Mouse (Mus musculus) midbrain, embryonic 16.5 days (tissue): Measurements from ENCODE around the gene Pip4k2a. TPM values are rescaled to one million over a fixed set of nuclear protein-coding genes. Genes with fewer than 3 reads are reported as not detected.

ENCODE experiments used
- ATAC-seq: fragments of 200-750 bp; cut with Nextera tagmentation; 2 replicates; pipeline ENCODE4 v1.8.0; 2017; ENCODE audit warnings: moderate TSS enrichment
- H3K27ac ChIP-seq: fragments of 300-500 bp; sonication (generic); 2 replicates; pipeline ENCODE4 v1.5.1; 2014; ENCODE audit warnings: mild to moderate bottlenecking, low read length, mixed read lengths
- H3K27me3 ChIP-seq: fragments of 300-500 bp; sonication (generic); 2 replicates; pipeline ENCODE4 v1.6.1; 2014; ENCODE audit warnings: low read depth, low read length, mixed read lengths; ENCODE audit not compliant: control insufficient read depth, insufficient read depth
- H3K36me3 ChIP-seq: fragments of 300-500 bp; sonication (generic); 2 replicates; pipeline ENCODE4 v1.6.1; 2014; ENCODE audit warnings: mild to moderate bottlenecking, low read length, moderate library complexity, mixed read lengths; ENCODE audit not compliant: control insufficient read depth, insufficient read depth
- H3K4me1 ChIP-seq: fragments of 300-500 bp; sonication (generic); 2 replicates; pipeline ENCODE4 v1.6.1; 2014; ENCODE audit warnings: mild to moderate bottlenecking, low read length, mixed read lengths; ENCODE audit not compliant: control insufficient read depth, insufficient read depth
- H3K4me2 ChIP-seq: fragments of 300-500 bp; sonication (generic); 2 replicates; pipeline ENCODE4 v1.6.1; 2014; ENCODE audit warnings: mild to moderate bottlenecking, low read length, mixed read lengths
- H3K4me3 ChIP-seq: fragments of 300-500 bp; sonication (generic); 2 replicates; pipeline ENCODE4 v1.5.1; 2014; ENCODE audit warnings: low read depth, mild to moderate bottlenecking, low read length, moderate library complexity, mixed read lengths
- H3K9ac ChIP-seq: fragments of 300-500 bp; sonication (generic); 2 replicates; pipeline ENCODE4 v1.6.1; 2014; ENCODE audit warnings: low read depth, low read length, mixed read lengths
- H3K9me3 ChIP-seq: fragments of 300-500 bp; sonication (generic); replicated peaks from 2 replicates; pipeline ENCODE4 v1.6.1; 2014; ENCODE audit warnings: mild to moderate bottlenecking, low read length, mixed read lengths; ENCODE audit not compliant: control insufficient read depth, poor library complexity, severe bottlenecking
- WGBS: fragments of 180-500 bp; shearing (Covaris S2); extraction: QIAGEN DNeasy Blood & Tissue Kit; methylation state at CpG from one replicate; pipeline ENCODE4 v1.1.7; 2014; 5-methylcytosine and 5-hydroxymethylcytosine counted together
- polyA plus RNA-seq: library from polyadenylated mRNA; unstranded; fragments of >200 nt; fragmentation: Nextera tagmentation; extraction: Ambion mirVana; gene quantifications from 2 replicates; pipeline ENCODE4 v1.2.1, GENCODE M21; 2015

Pip4k2a gene
- polyA plus RNA-seq, 1 experiment from 2014 or later = 10.0 TPM

- Histone ChIP-seq H3K4me3 (no peak overlapping the region), H3K4me2 (no peak overlapping the region), H3K27ac (no peak overlapping the region), H3K9ac (no peak overlapping the region), H3K36me3 (no peaks in the 10 kb centered on the region; the same call in 1 of the 2 replicates), H3K27me3 (no peaks in the 10 kb centered on the region), H3K9me3 (no peaks in the 10 kb centered on the region), H3K4me1 (peaks cover 9% of the 10 kb centered on the region)
- no peak for ATAC-seq
- WGBS = 88% methylated on average over 5 of the region's 5 CpGs
These were observed 136.2 kb downstream of the Pip4k2a start for GRCm38 (mm10) chr2:18861607-18862158.

- H3K4me3 ChIP-seq = no peak overlapping the region
- no peaks in the 10 kb centered on the region; the same call in 1 of the 2 replicates for H3K27me3 ChIP-seq
- H3K36me3 ChIP-seq = no peaks in the 10 kb centered on the region; the same call in 1 of the 2 replicates
- no peak overlapping the region for H3K27ac ChIP-seq
- H3K4me2 ChIP-seq = no peak overlapping the region
- no peak for ATAC-seq
- 10% methylated on average over 9 of the region's 9 CpGs for WGBS
- no peaks in the 10 kb centered on the region for H3K9me3 ChIP-seq
- H3K4me1 ChIP-seq = peaks cover 11% of the 10 kb centered on the region
- H3K9ac ChIP-seq = no peak overlapping the region
These were observed 137.2 kb downstream of the Pip4k2a start for GRCm38 (mm10) chr2:18860686-18861085.

DNA sequence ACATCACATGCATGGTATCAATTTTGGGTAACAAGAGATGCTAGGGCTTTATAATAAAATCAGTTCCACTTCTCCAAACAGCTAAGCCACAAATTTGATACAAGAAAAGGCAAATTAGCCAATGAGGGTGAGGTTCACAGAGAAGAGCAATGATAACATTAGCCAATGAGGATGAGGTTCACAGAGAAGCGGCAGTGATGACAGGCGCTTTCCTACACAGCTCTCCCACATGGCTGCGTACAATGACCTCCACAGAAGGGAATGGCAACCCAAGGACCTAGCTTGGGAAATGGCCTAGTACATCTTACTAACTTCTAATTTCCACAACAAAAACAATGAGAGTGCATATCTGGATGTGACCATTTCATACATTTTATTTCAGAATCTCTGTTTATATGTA lies 140.0 kb downstream of the Pip4k2a start:
- H3K4me3 ChIP-seq = no peak overlapping the region
- H3K9me3 ChIP-seq = no peaks in the 10 kb centered on the region
- WGBS = 77% methylated on average over 3 of the region's 3 CpGs
- H3K4me2 ChIP-seq = no peak overlapping the region
- peaks cover 11% of the 10 kb centered on the region for H3K4me1 ChIP-seq
- H3K9ac ChIP-seq = no peak overlapping the region
- no peaks in the 10 kb centered on the region; the same call in 1 of the 2 replicates for H3K27me3 ChIP-seq
- no peaks in the 10 kb centered on the region; the same call in 1 of the 2 replicates for H3K36me3 ChIP-seq
- no peak for ATAC-seq
- H3K27ac ChIP-seq = no peak overlapping the region

GRCm38 (mm10) chr2:18856461-18856860 lies 141.5 kb downstream of the Pip4k2a start:
- H3K27ac ChIP-seq = no peak overlapping the region
- no peaks in the 10 kb centered on the region for H3K36me3 ChIP-seq
- no peaks in the 10 kb centered on the region; the same call in 1 of the 2 replicates for H3K27me3 ChIP-seq
- H3K9ac ChIP-seq = no peak overlapping the region
- peaks cover 11% of the 10 kb centered on the region for H3K4me1 ChIP-seq
- 29% methylated on average over 13 of the region's 13 CpGs for WGBS
- H3K4me2 ChIP-seq = no peak overlapping the region
- no peaks in the 10 kb centered on the region for H3K9me3 ChIP-seq
- no peak for ATAC-seq
- no peak overlapping the region for H3K4me3 ChIP-seq

DNA sequence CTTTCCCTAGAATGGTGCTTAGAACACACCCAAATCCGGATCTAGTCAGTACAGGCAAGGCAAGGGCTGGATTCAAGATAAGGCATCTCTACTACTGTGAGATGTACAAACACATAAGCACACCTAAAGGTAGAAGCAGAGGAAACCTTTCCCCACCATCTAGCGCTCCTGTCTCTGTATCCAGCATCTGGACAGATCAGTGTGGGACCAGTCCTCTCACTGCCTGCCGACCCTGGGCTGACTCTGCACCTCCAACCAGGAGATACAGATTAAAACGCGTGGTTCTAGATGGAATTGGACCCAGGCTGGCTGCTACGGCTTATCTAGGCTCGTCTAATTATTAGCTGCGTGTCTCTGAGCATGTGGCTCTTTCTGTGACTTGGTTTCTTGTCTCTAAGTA lies 142.7 kb downstream of the Pip4k2a start:
- H3K4me1 ChIP-seq = peaks cover 4% of the 10 kb centered on the region; the same call in 1 of the 2 replicates
- no peak overlapping the region for H3K9ac ChIP-seq
- no peaks in the 10 kb centered on the region; the same call in 1 of the 2 replicates for H3K27me3 ChIP-seq
- H3K4me2 ChIP-seq = no peak overlapping the region
- ATAC-seq = no peak
- no peaks in the 10 kb centered on the region for H3K36me3 ChIP-seq
- H3K4me3 ChIP-seq = no peak overlapping the region
- no peaks in the 10 kb centered on the region for H3K9me3 ChIP-seq
- 58% methylated on average over 8 of the region's 8 CpGs for WGBS
- no peak overlapping the region for H3K27ac ChIP-seq

GRCm38 (mm10) chr2:18853345-18853744 lies 144.6 kb downstream of the Pip4k2a start:
- no peaks in the 10 kb centered on the region for H3K9me3 ChIP-seq
- no peaks in the 10 kb centered on the region for H3K36me3 ChIP-seq
- H3K4me1 ChIP-seq = peaks cover 4% of the 10 kb centered on the region; the same call in 1 of the 2 replicates
- no peak overlapping the region for H3K27ac ChIP-seq
- no peak for ATAC-seq
- no peak overlapping the region for H3K9ac ChIP-seq
- no peak overlapping the region for H3K4me2 ChIP-seq
- no peaks in the 10 kb centered on the region; the same call in 1 of the 2 replicates for H3K27me3 ChIP-seq
- WGBS = 87% methylated on average over 5 of the region's 5 CpGs
- H3K4me3 ChIP-seq = no peak overlapping the region

GRCm38 (mm10) chr2:18850657-18851056 lies 147.3 kb downstream of the Pip4k2a start:
- H3K9ac ChIP-seq = no peak overlapping the region
- H3K27me3 ChIP-seq = no peaks in the 10 kb centered on the region
- H3K36me3 ChIP-seq = no peaks in the 10 kb centered on the region
- 33% methylated on average over 8 of the region's 8 CpGs for WGBS
- no peaks in the 10 kb centered on the region; the same call in 1 of the 2 replicates for H3K4me1 ChIP-seq
- H3K4me3 ChIP-seq = no peak overlapping the region
- H3K27ac ChIP-seq = no peak overlapping the region
- H3K4me2 ChIP-seq = no peak overlapping the region
- H3K9me3 ChIP-seq = no peaks in the 10 kb centered on the region
- no peak; the same call in 1 of the 2 replicates for ATAC-seq

GRCm38 (mm10) chr2:18848074-18848629 lies 149.8 kb downstream of the Pip4k2a start:
- H3K36me3 ChIP-seq = peaks cover 7% of the 10 kb centered on the region; the same call in 1 of the 2 replicates
- no peak overlapping the region for H3K9ac ChIP-seq
- no peak overlapping the region for H3K4me3 ChIP-seq
- 74% methylated on average over 5 of the region's 5 CpGs for WGBS
- H3K27ac ChIP-seq = no peak overlapping the region
- no peaks in the 10 kb centered on the region; the same call in 1 of the 2 replicates for H3K4me1 ChIP-seq
- H3K9me3 ChIP-seq = no peaks in the 10 kb centered on the region
- H3K4me2 ChIP-seq = no peak overlapping the region
- no peaks in the 10 kb centered on the region for H3K27me3 ChIP-seq
- no peak for ATAC-seq

DNA sequence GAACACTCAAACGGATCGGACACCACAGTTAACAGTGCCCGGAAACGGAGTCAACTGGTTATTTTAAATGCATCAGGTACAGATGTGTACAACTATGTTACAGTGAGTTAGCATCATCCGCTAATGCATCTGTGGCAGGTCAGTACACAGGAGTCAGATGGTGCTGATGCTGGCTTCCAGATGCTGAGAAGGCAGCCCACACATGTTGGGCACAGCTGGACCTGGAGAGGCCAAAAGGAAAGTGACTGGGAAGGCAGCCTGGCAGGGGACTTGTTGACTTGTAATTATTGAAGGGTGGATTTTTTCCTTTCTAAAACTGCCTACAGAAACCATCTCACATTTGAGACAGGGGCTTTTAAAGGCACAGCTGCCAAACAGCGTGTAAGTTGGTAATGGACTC lies 155.4 kb downstream of the Pip4k2a start:
- no peaks in the 10 kb centered on the region for H3K9me3 ChIP-seq
- no peaks in the 10 kb centered on the region for H3K27me3 ChIP-seq
- H3K27ac ChIP-seq = no peak overlapping the region
- no peaks in the 10 kb centered on the region for H3K4me1 ChIP-seq
- H3K4me2 ChIP-seq = no peak overlapping the region
- H3K4me3 ChIP-seq = no peak overlapping the region
- no peak for ATAC-seq
- no peak overlapping the region for H3K9ac ChIP-seq
- peaks cover 7% of the 10 kb centered on the region; the same call in 1 of the 2 replicates for H3K36me3 ChIP-seq
- 96% methylated on average over 6 of the region's 6 CpGs for WGBS
